Mouse (Mus musculus): ENCODE data around the gene Rad23b. TPM values are rescaled to one million over a fixed set of nuclear protein-coding genes. Genes with fewer than 3 reads are reported as not detected.
"Not testable (repeated sequence)": the region's sequence is repeated elsewhere in the genome, so short reads cannot be mapped to it uniquely, and the experiment has no call there.

The Rad23b gene
- polyA plus RNA-seq, 1 experiment from 2014 or later = 90.4 TPM

DNA sequence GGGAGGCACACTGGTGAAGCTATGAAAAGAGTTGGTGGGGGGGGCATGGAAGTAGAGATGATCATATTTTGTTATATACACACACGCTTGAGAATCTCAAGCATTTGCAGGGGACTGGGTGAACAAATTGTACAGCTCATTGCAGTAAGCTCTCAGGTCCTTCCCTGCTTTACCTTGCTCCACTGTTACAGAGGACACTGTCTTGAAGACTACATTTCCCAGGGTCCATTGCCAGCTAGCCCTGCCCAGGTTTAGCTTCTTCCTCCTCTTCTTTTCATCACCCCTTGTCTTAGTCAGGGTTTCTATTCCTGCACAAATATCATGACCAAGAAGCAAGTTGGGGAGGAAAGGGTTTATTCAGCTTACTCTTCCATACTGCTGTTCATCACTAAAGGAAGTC is 56.7 kb downstream of the Rad23b start:
- 94% methylated on average over 1 of the region's 1 CpGs for WGBS
- no peak overlapping the region for H3K27ac ChIP-seq (ENCODE audit: low read depth, low read length)
- no peak overlapping the region for H3K9ac ChIP-seq (ENCODE audit: low read depth, low read length)
- no peak overlapping the region for H3K4me2 ChIP-seq (replicated peaks; ENCODE audit: low read depth, low read length)
- no peaks in the 10 kb centered on the region for H3K36me3 ChIP-seq (ENCODE audit: control insufficient read depth, insufficient read depth, low read length)
- no peak overlapping the region for H3K4me3 ChIP-seq (ENCODE audit: low read length)
- H3K4me1 ChIP-seq (ENCODE audit: control insufficient read depth, insufficient read depth, low read length) = no peaks in the 10 kb centered on the region
- no peak for ATAC-seq (ENCODE audit: low FRiP score, low TSS enrichment)
- H3K9me3 ChIP-seq (ENCODE audit: control insufficient read depth, low read length) = no peaks in the 10 kb centered on the region
- H3K27me3 ChIP-seq (ENCODE audit: control insufficient read depth, insufficient read depth, low read length) = no peaks in the 10 kb centered on the region

DNA sequence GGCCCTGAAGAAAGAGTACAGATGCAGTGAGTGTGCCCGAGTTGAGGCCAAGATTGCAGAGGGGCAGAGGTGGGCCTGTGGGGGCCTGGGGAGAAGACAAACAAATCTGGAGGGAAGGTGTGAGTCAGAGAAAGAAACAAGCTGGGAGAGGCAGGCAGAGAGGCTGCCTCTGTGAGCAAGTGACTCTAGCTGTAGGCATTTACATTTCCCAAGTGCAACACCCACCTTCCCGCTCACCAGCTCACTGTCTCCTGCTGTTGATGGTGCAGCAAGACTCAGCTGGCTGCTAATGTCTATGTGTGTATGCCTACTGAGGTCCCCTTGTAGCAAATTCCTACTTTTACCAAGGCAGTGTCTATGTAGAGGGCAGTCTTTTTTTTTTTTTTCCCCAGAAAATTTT is 58.2 kb downstream of the Rad23b start:
- WGBS = 61% methylated on average over 2 of the region's 2 CpGs
- no peaks in the 10 kb centered on the region for H3K36me3 ChIP-seq (ENCODE audit: control insufficient read depth, insufficient read depth, low read length)

DNA sequence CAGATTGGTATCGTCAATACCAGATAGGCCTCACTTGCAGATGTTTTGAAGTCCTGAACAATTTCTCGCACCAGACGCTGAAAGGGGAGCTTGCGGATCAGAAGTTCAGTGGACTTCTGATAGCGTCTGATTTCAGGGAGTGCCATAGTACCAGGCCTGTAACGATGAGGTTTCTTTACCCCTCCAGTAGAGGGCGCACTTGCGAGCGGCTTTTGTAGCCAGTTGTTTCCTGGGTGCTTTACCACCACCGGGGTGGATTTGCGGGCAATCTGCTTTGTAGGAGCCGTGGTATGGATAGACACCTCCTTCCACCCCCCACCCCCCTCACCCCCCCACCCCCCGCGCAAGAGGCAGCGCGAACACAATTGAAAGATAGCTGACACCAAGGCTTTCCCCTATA is 59.2 kb downstream of the Rad23b start:
- no peak overlapping the region for H3K9ac ChIP-seq (ENCODE audit: low read depth, low read length)
- no peaks in the 10 kb centered on the region for H3K36me3 ChIP-seq (ENCODE audit: control insufficient read depth, insufficient read depth, low read length)
- 95% methylated on average over 16 of the region's 16 CpGs for WGBS
- no peaks in the 10 kb centered on the region for H3K27me3 ChIP-seq (ENCODE audit: control insufficient read depth, insufficient read depth, low read length)
- no peaks in the 10 kb centered on the region for H3K4me1 ChIP-seq (ENCODE audit: control insufficient read depth, insufficient read depth, low read length)
- H3K4me2 ChIP-seq (replicated peaks; ENCODE audit: low read depth, low read length) = no peak overlapping the region
- H3K9me3 ChIP-seq (ENCODE audit: control insufficient read depth, low read length) = no peaks in the 10 kb centered on the region
- no peak for ATAC-seq (ENCODE audit: low FRiP score, low TSS enrichment)
- no peak overlapping the region for H3K4me3 ChIP-seq (ENCODE audit: low read length)
- H3K27ac ChIP-seq (ENCODE audit: low read depth, low read length) = no peak overlapping the region

More for the DNA sequence above, 58.2 kb downstream of the Rad23b start:
- Histone ChIP-seq H3K27ac (ENCODE audit: low read depth, low read length) (no peak overlapping the region), H3K9me3 (ENCODE audit: control insufficient read depth, low read length) (no peaks in the 10 kb centered on the region), H3K4me1 (ENCODE audit: control insufficient read depth, insufficient read depth, low read length) (no peaks in the 10 kb centered on the region), H3K9ac (ENCODE audit: low read depth, low read length) (no peak overlapping the region), H3K4me3 (ENCODE audit: low read length) (no peak overlapping the region), H3K27me3 (ENCODE audit: control insufficient read depth, insufficient read depth, low read length) (no peaks in the 10 kb centered on the region), H3K4me2 (replicated peaks; ENCODE audit: low read depth, low read length) (no peak overlapping the region)
- no peak for ATAC-seq (ENCODE audit: low FRiP score, low TSS enrichment)

DNA sequence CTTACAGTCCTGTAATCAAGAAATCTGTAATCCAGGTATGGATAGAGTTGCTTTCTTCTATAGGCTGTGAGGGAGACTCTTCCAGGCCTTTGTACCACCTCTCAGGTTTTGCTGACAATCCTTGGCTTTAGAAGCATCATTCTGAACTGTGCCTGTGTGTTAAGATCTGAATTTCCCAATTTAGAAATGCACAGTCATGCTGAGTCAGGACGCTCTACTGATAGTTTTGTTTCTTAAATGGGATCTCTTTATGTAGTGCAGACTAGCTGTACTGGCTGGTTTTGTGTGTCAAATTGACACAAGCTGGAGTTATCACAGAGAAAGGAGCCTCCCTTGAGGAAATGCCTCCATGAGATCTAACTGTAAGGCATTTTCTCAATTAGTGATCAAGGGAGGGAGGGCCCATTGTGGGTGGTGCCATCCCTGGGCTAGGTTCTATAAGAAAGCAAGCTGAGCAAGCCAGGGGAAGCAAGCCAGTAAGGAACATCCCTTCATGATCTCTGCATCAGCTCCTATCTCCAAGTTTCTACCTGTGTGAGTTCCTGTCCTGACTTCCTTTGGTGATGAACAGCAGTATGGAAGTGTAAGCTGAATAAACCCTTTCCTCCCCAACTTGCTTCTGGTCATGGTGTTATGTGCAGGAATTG is 59.9 kb downstream of the Rad23b start:
- not testable (repeated sequence) for H3K27ac ChIP-seq (ENCODE audit: low read depth, low read length); H3K27me3 ChIP-seq (ENCODE audit: control insufficient read depth, insufficient read depth, low read length); H3K9me3 ChIP-seq (ENCODE audit: control insufficient read depth, low read length); H3K4me2 ChIP-seq (replicated peaks; ENCODE audit: low read depth, low read length); H3K36me3 ChIP-seq (ENCODE audit: control insufficient read depth, insufficient read depth, low read length); H3K4me3 ChIP-seq (ENCODE audit: low read length); H3K9ac ChIP-seq (ENCODE audit: low read depth, low read length); H3K4me1 ChIP-seq (ENCODE audit: control insufficient read depth, insufficient read depth, low read length); ATAC-seq (ENCODE audit: low FRiP score, low TSS enrichment)
- 95% methylated on average over 1 of the region's 1 CpGs for WGBS

DNA sequence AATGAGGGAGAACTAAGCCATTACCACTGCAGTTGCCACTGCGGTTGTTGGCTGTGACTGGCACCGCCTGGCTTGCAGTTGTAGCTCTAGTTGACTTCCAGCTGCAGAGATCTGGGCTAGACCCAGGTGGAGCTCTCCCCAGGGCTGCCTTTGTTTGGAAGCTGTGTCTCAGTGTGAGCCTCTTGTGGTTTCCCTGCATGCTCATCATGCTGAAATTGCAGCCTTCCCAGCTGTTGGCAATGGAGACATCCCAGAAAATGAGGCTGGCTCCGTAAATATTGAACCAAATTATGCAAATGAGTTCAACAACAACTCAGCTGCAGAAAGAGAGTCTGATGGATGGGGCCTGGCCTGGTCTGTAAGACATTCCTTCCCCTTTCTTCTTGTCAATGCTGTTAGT is 66.0 kb downstream of the Rad23b start:
- Histone ChIP-seq H3K4me3 (ENCODE audit: low read length) (no peak overlapping the region), H3K9me3 (ENCODE audit: control insufficient read depth, low read length) (no peaks in the 10 kb centered on the region), H3K27ac (ENCODE audit: low read depth, low read length) (no peak overlapping the region), H3K9ac (ENCODE audit: low read depth, low read length) (no peak overlapping the region), H3K27me3 (ENCODE audit: control insufficient read depth, insufficient read depth, low read length) (no peaks in the 10 kb centered on the region), H3K36me3 (ENCODE audit: control insufficient read depth, insufficient read depth, low read length) (no peaks in the 10 kb centered on the region), H3K4me2 (replicated peaks; ENCODE audit: low read depth, low read length) (no peak overlapping the region), H3K4me1 (ENCODE audit: control insufficient read depth, insufficient read depth, low read length) (no peaks in the 10 kb centered on the region)
- no peak for ATAC-seq (ENCODE audit: low FRiP score, low TSS enrichment)
- 68% methylated on average over 3 of the region's 3 CpGs for WGBS

DNA sequence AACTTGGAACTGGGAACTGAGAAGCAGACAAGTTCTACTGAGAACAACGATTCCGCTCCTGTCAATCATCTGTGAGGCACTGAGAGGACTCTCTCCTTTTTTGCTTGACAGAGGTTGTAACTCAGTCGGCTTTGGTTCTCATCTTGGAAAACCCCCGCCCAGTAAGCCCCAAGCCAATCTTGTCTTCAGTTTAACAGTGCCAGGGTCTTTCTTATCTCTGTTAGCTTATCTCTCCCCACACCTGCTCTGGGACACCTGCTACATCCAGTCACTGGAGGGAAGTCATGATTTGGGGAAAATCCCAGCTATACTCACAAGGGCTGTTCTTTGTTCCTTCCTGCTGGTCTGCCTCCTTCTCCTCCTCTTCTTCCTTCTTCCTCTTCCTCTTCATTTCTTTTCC is 76.4 kb downstream of the Rad23b start:
- H3K4me2 ChIP-seq (replicated peaks; ENCODE audit: low read depth, low read length) = no peak overlapping the region
- ATAC-seq (ENCODE audit: low FRiP score, low TSS enrichment) = no peak
- H3K27me3 ChIP-seq (ENCODE audit: control insufficient read depth, insufficient read depth, low read length) = no peaks in the 10 kb centered on the region
- no peak overlapping the region for H3K27ac ChIP-seq (ENCODE audit: low read depth, low read length)
- H3K4me1 ChIP-seq (ENCODE audit: control insufficient read depth, insufficient read depth, low read length) = no peaks in the 10 kb centered on the region
- H3K4me3 ChIP-seq (ENCODE audit: low read length) = no peak overlapping the region
- H3K36me3 ChIP-seq (ENCODE audit: control insufficient read depth, insufficient read depth, low read length) = no peaks in the 10 kb centered on the region
- no peaks in the 10 kb centered on the region for H3K9me3 ChIP-seq (ENCODE audit: control insufficient read depth, low read length)
- 79% methylated on average over 4 of the region's 4 CpGs for WGBS
- no peak overlapping the region for H3K9ac ChIP-seq (ENCODE audit: low read depth, low read length)

Other genes with a start within 250 kb of the Rad23b start
- 3.8 and 3.9 TPM in 2 replicates for gene Klf4, start 182.4 kb downstream of the Rad23b start, polyA plus RNA-seq (2014; fragmentation: Nextera tagmentation; extraction: Ambion mirVana)